Mouse (Mus musculus): ENCODE measurements around the gene Rbm38. TPM values are rescaled to one million over a fixed set of nuclear protein-coding genes. Genes with fewer than 3 reads are reported as not detected.

Gene Rbm38
- polyA plus RNA-seq, 1 experiment = 6.8 TPM

DNA sequence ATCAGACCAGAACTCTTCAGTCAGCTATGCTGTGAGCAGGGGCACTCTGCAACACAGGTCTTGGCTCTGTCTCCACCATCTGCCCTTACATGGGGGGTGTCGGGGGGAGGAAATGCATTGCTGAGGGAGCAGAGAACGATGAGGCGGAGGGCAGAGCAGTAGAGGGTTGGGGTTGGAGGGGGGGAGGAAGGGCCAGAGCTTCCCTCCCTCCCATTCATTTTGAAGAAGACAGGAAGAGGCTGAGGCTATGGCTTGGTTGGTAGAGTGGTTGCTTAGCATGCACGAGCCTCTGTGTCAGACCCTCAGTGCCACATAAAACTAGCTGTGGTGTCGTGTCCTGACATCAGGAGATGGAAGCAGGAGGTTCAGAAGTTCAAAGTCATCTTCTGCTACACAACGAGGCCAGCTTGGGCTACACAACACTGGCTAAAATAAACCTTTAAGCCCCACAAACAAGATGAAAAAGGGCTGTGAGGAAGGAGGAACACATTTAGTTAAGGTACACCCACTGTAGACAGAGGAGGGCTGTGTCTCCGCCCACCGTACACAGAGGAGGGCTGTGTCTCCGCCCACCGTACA lies 36.1 kb downstream of the Rbm38 start:
- no peak for DNase-seq (ENCODE audit: extremely low spot score in 1 of 2, low spot score in 1 of 2)

DNA sequence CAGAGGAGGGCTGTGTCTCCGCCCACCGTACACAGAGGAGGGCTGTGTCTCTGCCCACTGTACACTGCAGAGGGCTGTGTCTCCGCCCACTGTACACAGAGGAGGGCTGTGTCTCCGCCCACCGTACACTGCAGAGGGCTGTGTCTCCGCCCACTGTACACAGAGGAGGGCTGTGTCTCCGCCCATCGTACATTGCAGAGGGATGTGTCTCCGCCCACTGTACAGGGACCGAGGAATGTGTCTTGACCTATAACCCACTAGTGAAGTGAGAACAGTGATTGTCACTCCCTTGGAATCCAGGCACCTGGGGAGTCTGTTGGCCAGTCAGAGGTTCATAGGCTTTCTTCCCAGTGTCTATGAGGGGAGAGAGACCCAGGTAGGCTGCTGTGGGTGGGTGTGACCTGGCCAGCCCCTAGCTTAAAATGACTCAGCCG lies 36.6 kb downstream of the Rbm38 start:
- DNase-seq (ENCODE audit: extremely low spot score in 1 of 2, low spot score in 1 of 2) = no peak

DNA sequence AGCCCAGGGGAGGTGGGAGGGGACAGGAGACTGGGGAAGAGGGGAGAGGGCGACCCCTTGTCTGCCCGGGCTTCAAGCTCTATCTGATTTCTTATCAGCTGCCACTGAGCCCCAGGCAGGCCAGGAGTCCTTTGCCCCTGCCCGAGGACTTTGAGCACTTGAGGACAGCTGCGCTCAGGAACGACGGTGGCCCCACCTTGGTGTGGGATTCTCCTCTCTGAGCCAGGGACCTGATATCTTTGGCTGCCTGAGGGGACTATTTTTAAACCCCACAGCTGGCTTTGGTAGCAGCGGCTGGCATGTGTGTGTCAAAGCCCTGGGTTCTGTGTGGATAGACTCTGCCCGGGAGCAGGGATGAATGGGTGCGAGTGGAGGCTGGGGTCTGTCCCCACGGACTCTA lies 37.3 kb downstream of the Rbm38 start:
- DNase-seq (ENCODE audit: extremely low spot score in 1 of 2, low spot score in 1 of 2) = no peak

DNA sequence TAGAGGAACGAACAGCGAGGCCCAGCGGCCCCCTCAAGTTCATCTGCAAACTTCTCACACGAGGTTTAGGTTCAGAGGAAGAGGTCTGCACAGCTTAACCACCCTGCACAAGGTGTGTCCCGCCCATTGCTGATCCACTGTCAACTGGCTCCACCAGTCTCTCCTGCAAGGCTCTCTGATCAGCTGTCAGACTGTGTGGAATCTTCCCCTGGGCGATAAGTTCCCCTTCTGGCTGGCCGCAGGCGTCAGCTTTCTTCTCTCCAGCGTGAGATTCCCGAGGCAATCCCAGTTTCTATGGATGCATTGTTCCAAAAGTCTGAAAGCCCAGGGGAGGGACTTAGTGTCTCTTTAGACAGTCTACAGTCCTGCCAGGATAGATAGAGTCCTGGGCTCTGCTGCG lies 38.0 kb downstream of the Rbm38 start:
- DNase-seq (ENCODE audit: extremely low spot score in 1 of 2, low spot score in 1 of 2) = no peak

DNA sequence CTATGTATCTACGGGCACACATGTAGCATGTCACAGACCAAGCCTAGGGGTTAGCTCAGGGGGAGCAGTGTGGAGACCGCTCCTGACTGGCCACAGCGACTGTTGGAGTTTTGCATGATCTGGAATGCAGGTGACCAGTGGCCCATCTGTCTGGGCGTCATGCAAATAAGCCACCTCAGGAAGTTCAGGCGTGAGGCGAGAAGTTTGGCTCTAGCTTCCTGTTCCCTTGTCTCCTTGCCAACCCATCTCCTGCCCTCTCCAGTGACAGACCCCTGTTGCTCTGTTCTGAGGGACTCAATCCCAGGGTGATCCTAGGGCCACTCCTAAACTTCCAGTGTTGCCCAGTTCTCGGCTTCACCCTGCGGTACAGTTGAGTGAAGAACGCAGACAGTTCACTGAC lies 40.2 kb downstream of the Rbm38 start:
- DNase-seq (ENCODE audit: extremely low spot score in 1 of 2, low spot score in 1 of 2) = no peak

DNA sequence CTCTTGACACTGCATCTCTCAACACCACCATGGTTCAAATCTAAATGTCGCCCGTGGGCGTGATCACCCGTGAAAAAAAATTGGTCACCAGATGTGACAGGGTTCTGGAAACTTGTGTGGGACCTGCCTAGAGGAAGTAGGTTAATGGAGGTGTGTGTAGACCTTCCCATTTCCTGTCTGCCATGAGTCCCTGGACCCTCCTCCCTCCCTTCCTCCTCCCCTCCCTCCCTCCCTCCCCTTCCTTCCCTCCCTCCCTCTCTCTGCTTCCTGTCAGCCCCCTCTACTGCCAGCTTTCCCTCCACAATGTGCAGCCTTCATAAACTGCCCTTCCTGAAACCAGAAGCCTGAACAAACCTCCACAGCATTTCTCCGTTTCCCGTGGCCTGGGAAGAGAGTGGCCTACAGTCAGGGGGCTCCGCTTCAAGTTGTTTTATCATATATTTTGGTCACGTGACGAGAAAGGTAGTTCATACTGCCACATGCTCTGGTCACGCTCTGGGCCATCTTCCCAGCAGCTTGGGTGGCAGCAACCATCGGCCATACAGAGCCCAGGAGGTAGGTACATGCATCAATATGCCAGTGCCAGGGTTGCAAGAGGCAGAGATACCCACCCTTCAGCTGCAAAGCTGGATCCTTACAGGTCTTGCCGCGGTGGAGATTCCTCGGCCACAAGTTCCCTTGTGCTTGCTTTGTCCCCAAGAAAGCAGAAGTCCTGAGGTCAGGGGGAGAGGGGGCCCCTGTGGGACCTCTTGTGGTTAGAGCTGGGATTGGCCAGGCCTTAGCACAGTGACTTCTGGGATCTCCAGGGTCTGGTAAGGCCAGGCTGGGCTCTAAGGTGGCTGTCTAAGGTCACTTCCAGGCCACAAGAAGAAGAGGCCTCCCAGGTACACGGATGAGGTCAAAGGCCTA lies 41.4 kb downstream of the Rbm38 start:
- DNase-seq (ENCODE audit: extremely low spot score in 1 of 2, low spot score in 1 of 2) = no peak

DNA sequence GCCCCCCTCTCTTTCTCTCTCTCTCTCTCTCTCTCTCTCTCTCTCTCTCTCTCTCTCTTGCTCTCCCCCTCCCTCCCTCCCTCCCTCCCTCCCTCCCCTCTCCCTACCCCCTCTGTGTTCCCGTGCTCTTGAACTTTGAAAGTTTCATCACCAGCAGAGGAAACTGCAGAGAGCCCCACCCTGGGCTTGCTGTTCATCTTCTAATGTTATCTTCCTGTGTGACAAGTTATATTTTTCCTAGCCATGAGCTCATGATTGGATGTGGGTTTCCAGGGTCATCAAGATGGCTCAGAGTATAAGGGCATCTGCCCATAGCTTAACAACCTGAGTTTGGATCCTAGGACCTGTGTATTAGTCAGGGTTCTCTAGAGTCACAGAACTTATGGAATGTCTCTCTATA lies 42.9 kb downstream of the Rbm38 start:
- no peak for DNase-seq (ENCODE audit: extremely low spot score in 1 of 2, low spot score in 1 of 2)

DNA sequence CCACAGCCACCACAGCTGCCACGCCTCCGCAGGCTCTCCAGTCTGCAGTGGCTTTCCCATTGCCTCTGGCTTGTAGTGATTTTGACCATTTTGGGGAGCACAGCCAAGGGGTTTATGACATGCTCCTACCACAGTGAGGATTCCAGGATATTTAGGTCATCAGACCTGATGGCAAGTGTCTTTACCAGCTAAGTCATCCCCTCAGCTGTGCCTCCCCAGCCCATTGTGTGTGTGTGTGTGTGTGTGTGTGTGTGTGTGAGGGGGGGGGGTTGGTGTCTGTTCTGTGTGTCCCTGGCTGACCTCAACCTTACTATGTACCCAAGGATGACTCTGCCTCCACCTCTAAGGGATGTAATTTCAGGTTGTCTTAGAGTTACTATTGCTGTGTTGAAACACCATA lies 44.6 kb downstream of the Rbm38 start:
- DNase-seq (ENCODE audit: extremely low spot score in 1 of 2, low spot score in 1 of 2) = no peak

DNA sequence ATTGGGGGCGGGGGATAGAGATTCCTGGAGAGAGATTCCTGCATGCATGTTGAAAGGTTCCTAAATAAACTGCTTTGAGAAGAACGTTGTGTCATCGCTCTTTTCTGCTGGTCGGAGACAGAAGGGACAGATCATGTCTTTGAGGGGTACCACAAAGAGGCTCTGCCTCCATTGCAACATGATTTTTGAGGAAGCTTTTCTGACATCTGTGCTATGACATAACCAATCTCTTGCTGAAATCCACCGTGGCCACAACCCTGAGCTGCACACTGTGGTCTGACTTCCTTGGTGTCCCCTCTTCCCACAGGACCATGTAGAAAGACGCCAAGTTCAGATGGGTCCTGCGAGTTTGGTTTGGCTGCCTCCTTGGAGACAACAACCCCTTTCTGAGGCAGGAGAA lies 52.6 kb downstream of the Rbm38 start:
- DNase-seq (ENCODE audit: extremely low spot score in 1 of 2, low spot score in 1 of 2) = no peak

DNA sequence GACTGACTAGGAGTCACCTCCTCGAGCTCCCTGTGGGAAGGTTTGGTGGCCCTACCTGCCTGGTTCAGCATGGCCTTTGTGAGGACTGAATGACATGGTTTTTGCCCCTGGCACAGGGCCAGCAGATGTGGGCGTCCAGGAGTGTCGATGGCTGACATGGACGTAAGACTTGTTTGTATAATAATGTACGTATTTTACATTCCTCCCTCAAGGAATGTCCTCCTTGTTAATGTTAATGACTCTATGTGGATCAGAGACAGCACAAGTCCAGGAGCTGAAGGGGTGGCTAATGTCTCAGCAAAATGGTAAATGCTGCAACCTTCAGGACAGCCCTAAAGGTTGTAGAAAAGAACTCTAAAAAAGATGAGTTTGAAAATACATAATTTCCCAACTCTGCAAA lies 53.4 kb downstream of the Rbm38 start:
- DNase-seq (ENCODE audit: extremely low spot score in 1 of 2, low spot score in 1 of 2) = no peak

DNA sequence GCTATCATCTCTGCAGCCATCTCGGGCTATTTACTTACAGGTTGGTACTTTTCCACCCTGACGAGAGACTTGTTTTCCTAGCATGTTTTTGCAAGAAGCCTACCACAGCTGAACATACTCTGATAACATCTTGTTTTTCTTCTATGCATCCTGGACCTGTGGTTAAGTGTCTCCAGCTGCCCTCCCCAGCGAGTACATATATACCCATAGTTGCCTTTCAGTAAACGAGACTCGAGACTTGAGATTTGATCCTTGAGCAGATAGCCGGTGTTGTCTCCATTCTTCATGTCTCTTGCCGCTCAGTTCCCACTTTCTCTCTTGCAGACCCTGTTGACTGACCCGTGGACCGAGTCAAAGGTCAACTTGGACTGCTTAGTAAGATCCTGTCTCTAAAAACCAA lies 56.6 kb downstream of the Rbm38 start:
- no peak for DNase-seq (ENCODE audit: extremely low spot score in 1 of 2, low spot score in 1 of 2)

DNA sequence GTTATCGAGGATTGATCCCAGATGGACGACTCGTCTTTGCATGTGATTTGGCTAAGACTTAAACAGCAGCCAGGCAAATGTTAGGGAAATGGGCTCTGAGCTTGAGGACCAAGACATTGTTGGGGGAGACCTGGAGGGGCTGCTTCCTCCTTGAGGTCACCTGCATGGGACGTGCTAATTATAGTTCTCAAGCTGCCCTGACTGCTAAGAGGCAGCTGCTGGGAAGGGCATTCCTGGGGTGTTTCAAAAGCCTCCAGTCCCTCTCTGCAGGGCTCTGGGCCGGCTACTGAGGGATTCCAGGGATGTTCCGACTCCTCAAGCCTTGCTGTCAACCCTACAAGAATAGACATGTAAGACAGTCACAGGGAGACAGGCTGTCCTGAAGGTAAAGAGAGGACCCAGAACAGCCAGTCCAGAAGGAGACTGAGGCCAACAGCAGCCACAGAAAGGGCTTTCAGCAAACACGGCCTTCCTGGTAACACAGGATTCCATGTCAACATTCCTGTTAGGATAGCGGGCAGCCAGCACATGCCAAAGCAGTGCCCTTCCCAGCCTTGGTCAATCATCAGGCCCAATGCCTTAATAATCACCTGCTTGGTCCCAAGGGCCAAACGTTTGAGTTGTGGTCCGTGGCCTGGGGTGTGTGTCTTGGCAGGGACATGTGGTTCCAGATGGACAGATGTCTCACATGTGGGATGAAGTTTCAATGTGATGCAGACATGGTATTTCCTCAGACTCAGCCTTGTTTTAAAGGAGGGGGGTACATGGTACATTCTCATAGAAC lies 59.7 kb downstream of the Rbm38 start:
- DNase-seq (ENCODE audit: extremely low spot score in 1 of 2, low spot score in 1 of 2) = no peak

DNA sequence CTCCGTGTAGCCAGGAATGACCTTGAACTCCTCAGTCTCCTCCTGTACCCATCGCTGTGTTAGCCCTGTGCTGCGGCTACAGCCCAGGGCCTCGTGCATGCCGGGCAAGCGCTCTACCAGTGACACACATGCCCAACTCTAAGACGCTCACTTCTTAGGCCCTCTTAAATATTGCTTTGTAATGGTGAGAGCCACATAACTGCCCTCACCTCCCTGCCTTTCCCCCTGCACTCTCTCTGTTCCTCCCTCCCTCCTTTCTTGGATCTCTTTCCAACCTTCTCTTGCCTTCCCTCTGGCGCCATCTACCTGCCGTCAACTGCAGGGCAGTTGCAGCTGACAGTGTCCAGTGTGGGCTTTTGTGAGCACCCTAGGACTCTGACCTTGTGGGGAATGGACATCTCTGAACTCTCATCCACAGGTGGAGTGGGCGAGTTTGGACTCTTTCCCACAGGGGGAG lies 60.5 kb downstream of the Rbm38 start:
- DNase-seq (ENCODE audit: extremely low spot score in 1 of 2, low spot score in 1 of 2) = peak in 1 of 2 experiments; percentile 80

DNA sequence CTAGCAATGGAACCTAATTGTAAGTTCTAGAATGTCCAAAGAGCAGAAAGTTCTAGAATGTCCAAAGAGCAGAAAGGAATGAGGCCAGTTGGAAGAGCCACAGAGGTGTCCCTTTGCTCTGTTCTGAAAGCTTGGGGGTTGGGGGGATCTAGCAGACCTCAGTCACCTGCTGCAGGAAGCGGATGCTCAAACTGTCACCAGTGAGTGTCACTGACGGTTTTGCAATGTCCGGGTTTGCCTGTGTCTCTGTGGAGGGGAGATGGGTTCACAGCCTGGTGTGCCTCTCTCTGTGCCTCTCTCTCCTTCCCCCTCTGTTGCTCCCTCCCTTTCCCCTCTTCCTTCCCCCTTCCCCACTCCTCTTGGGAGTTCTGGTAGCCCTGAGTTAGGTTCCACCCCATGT lies 62.4 kb downstream of the Rbm38 start:
- no peak for DNase-seq (ENCODE audit: extremely low spot score in 1 of 2, low spot score in 1 of 2)

DNA sequence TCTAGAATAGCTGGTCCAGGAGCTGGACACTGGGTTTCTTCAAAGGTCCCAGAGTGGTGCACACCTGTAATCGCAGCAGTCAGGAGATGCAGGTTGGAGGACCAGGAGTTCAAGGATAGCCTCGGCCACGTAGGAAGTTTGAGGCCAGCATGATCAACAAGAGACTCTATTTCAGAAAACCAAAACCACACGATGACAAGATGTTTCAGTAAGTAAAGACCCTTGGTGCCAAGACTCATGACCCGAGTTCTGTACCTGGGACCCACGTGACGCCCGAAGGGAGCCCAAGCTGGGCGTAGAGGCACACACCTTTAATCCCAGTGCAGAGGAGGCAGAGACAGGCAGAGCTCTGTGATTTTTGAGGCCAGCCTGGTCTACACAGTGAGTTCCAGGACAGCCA lies 62.8 kb downstream of the Rbm38 start:
- DNase-seq (ENCODE audit: extremely low spot score in 1 of 2, low spot score in 1 of 2) = no peak

DNA sequence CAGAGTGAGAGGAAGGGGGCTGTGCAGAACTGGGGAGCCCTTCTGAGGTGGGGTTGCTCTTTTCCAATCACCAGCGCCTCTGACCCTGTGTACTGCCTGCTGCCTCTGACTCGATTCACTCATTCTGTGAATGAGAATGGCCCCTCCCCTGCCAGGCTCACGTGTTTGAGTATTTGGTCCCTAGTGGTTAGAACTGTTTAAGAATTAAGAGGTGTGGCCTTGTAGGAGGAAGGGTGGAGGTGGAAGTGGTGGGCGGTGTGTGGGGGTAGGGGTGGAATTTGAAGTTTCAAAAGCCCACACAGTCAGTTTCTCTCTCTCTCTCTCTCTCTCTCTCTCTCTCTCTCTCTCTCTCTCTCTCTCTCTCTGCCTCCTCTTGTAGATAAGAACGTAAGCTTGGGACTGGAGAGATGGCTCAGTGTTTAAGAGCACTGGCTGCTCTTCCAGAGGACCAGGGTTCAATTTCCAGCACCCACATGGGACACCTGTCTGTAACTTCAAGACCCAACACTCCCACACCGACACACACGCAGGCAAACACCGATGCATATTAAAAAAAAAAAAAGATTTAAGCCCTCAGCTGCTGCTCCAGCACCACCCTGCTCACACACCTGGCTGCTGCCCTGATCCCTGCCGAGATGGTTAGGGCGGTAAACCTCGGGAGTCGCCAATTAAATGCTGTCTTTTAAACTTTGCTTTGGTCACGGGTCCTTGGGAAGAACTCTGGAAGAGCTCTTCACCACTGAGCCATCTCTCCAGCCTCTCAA lies 63.6 kb downstream of the Rbm38 start:
- DNase-seq (ENCODE audit: extremely low spot score in 1 of 2, low spot score in 1 of 2) = no peak

Other genes with a start within 250 kb of the Rbm38 start
- 17.9 and 19.8 TPM in 2 replicates for gene Bmp7, start 80.2 kb upstream of the Rbm38 start, polyA plus RNA-seq (2012; rRNA removed)
- 0.76 and 1.0 TPM in 2 replicates for gene Spo11, start 42.8 kb upstream of the Rbm38 start, polyA plus RNA-seq (2012; rRNA removed)
- 69.7 and 82.4 TPM in 2 replicates for gene Rae1, start 20.4 kb upstream of the Rbm38 start, polyA plus RNA-seq (2012; rRNA removed)
- gene Ctcfl, start 99.0 kb downstream of the Rbm38 start, polyA plus RNA-seq (2012; rRNA removed) = not detected in 2 replicates
- gene Pck1, start 132.6 kb downstream of the Rbm38 start, polyA plus RNA-seq (2012; rRNA removed) = 0.06 and 0.13 TPM in 2 replicates
- gene Zbp1, start 198.4 kb downstream of the Rbm38 start, polyA plus RNA-seq (2012; rRNA removed) = 0.40 and 1.1 TPM in 2 replicates